Mouse (Mus musculus) CH12.LX (cell line): ENCODE measurements around the gene Il2rb.

Experiments used
- HCFC1 ChIP-seq: IDR thresholded peaks from 2 replicates; pipeline ENCODE4 v1.6.1; 2012; ENCODE audit warnings: low read depth, mild to moderate bottlenecking, inconsistent platforms, low read length, improper control_type of control experiment
- POLR2A ChIP-seq: IDR thresholded peaks from 2 replicates; pipeline ENCODE4 v1.6.1; 2011; ENCODE audit warnings: low read depth, mild to moderate bottlenecking, improper control_type of control experiment, low read length

GRCm38 (mm10) chr15:78442231-78442630 lies 52.8 kb downstream of the Il2rb start:
- TF ChIP-seq POLR2A (no peak), HCFC1 (no peak)
